Mouse (Mus musculus) spleen, embryonic (tissue): ENCODE measurements at regions not wholly inside any gene's neighbourhood (a gene's known extent, or its start where the extent isn't known, plus 50 kb on each side); places are given as distances from the start of the nearest gene placed in this dataset.

Source experiments
- CTCF ChIA-PET: fragments of 350-600 bp; sonication (Branson Sonifier 250); formaldehyde crosslinking; loops from one replicate; lab custom pipeline; 2022; lab: Charles Lee

DNA sequence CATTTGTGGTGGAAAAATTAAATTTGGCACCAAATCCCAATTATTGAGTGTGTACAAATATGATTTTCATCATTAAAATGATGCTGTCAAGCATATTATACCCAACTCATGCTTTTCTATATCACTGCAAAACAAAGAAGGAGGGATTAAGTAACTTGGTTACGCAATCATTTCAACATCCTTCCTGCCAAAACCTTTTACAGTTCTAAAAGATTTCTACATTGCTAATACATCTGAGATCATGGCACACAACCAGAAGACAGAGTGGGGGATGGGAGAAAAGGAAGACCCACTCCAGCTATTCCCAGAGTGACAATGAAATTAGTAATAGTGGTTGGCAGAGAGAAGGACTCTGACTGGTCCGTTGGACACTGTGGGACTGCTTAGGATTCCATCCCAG lies 280.3 kb upstream of the Nr2f2 start:
- CTCF ChIA-PET: no interaction called here

DNA sequence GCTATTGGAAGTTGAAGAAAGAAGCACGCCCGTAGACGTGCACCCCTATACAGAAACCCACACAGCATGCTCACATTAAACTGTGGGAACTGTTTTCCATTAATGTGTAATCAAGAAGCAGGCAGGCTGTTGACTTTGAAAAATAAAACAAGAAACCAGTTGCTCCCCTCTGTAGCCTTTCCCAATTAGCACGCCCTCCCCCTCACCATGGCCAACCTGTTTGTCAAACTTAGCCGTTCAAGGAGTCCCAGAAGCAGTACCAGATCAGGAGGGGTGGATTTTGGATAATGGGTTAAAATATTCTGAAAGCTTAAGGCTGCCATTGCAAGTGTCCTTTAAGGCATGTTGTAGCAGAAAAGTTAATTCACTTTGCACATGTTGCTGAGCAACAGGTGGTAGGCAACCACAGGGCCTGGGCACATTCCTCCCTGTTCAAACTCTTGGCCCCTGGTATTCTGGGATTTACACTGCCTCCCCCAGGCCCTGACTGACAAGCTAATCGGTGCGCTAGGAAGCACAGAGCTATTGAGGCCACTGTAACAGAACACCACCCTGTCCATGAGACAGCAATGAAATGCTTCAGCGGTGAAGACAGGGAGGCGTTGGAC lies 277.3 kb upstream of the Nr2f2 start:
- CTCF ChIA-PET: no interaction called here

DNA sequence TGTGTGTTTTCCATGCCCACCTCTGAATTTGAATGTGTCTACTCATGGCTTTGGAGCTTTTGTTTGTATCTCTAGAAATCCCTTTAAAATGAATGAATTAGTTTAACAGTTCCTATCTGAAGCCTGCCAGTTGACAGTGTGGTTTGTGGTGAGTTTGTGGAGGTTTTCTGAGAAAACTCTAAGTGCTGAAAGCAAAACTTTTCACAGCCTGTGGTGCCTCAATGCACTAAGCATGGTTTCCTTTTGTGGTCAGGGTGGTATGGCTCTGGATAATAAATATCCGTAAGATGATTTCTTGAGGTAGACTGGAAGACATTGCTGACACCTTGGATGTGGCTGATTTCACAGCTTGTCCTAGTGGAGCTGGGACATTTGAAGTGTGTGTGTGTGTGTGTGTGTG lies 276.5 kb upstream of the Nr2f2 start:
- CTCF ChIA-PET: no interaction called here

DNA sequence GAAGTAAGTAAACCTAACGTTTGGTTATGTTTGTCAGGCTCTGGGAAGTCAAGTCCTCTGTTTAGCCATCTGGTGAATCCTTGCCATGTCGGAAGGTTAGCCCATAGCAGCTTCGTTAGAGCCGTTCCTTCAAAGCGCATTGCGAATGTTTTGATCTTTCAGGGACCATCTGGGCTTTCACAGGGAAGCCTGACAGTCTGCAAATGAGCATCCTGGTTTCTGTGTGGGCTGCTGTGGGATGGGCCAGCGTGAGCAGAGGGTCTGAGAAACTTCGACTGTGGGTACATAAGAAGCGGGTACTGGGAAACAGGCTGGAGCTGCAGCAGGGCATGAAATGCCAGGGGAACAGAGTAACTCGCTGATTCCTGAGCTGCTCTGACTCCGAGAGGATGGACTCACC lies 274.7 kb upstream of the Nr2f2 start:
- CTCF ChIA-PET: no interaction called here

DNA sequence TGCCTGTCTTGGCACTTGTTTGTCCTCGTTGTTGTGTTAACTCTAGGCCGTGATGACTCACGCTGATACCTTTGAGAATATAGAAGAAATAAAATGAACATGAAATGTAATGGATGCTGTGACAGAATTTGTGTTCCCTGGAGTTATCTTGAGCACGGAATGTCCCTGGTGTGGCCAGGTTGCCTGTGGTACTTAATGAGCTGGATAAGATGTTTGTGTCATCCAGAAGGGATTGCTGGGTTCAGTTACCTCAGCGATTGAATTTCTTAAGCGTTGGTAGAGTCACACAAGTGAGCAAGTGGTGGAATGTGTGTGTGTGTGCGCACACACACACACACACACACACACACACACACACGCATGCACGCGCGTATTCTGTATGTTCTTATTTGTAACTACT lies 274.0 kb upstream of the Nr2f2 start:
- CTCF ChIA-PET: interaction anchor here (0.7 kb wide), 1 partner anchor 43 kb away, joined by 3 read pairs; no protein-coding TSS in a partner anchor

DNA sequence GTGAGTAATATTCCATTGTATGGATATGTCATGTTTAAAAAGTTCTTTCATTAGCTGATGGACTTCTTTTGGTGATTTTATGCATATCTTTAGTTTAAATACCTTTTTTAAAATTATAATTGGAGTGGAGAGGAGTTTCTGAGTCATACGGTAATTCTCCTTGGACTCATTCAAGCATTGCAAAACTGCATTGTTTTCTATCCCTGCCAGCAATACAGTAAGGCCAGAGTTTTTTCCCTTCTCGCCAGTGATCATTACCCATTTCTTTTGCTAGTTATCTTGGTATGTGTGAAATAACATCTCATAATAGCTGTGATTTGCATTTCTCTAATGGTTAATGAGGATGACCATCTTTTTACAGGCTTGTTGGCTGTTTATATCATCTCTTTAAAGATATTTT lies 271.6 kb upstream of the Nr2f2 start:
- CTCF ChIA-PET: no interaction called here

DNA sequence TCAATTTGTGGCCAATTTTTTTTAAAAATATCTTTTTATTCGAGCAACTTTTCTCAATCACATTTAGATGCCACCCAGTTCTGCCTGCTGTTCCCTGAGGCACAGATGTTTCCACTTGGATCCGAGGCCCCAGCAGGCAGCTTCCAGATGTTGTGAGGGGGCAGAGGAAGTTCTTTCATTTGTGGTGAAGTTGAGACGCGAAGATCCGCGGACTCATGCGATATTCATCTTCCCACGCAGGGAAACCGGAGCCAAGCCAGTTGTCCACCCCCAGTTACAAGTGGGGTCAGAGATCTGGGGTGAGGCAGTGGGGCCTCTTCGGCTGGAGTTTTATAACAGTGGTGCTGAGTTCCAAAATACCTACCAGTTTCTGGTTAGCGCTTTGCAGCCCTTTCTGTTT lies 267.5 kb upstream of the Nr2f2 start:
- CTCF ChIA-PET: no interaction called here

DNA sequence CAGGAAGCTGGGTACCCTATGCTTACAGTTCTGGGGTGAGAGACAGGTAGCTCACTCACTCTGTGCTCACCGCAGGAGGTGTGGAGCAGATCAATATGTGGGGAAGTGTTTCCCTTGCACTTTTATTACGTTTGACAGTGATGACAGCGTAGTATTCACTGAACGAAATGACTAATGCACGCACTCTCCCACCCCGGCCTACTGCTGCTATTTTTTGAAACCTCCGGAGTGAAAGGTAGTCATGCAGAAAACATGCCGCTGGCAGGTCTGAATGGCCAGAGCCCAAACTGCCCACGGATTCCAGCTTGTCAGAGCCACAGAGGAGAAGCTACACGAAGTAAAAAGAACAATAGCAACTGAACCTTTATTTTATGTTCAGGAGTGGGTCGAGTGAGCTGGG lies 267.0 kb upstream of the Nr2f2 start:
- CTCF ChIA-PET: no interaction called here

DNA sequence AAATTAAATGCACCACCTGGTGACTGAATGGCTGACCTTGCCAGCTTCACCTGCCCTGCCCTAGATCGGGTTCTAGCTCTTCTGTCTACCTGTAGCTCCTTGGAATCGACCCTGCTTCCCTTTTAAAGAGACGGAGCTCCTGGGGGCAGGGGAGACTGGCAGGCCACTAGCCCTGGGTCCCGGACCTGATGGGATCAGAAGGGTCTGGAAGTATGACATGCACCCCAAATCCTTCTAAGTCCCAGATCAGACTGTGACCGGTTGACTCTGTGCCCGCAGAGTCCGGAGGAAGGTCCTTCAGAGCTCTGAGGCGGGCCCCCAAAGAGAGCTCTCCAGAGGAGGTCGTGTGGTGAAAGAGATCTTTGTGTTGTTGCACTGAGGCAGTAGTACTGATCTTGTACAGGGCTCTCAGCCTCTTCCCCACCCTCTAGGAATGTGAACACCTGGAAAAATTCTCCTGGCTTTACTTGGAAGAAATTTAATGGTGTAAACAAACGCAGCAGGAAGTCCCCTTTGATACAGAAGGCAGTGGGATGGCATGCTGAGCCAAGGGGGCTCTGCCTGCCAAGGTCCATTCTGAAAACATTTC lies 259.2 kb upstream of the Nr2f2 start:
- CTCF ChIA-PET: no interaction called here

DNA sequence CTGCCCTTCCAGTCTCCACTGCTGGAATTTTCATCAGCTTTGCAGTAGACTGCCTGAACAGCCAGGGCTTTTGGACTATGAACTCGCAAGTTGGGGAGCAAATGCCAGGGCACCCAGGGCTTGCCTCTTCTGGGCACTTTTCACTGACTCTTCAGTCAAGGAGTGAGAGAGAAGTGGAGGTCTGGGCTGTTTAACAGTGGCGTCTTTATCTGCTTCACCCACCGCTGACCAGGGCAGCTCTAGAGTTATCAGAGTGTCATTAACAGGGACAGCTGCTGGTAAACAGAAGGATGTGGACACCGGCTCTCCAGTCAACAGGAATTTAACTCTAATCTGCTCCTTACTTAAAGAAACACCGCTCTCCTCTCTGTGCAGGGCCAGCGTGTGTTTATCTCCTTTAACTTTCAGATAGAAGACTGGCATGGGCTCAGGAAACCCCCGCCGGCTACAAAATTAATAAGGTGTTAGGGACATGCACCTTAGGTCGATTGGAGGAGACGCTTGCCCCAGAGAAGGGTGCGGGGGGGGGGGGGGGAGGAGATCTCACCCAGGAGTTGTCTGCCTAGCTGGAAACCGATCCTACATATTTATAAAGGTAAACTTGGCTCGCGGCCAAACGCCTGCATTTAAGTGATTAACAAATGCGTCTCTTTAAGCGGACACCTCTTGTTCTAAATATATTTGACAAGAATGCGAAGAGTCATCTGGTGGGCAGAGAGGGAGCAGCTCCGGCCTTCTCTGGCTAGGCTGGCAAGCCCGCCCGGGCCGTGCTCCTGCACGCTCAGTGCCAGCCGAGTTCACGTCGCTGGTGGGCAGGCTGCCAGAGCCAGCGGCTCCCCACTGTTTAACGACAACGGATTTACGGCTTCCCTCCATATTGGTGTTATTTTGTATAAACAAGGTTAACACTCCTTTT lies 258.4 kb upstream of the Nr2f2 start:
- CTCF ChIA-PET: no interaction called here

DNA sequence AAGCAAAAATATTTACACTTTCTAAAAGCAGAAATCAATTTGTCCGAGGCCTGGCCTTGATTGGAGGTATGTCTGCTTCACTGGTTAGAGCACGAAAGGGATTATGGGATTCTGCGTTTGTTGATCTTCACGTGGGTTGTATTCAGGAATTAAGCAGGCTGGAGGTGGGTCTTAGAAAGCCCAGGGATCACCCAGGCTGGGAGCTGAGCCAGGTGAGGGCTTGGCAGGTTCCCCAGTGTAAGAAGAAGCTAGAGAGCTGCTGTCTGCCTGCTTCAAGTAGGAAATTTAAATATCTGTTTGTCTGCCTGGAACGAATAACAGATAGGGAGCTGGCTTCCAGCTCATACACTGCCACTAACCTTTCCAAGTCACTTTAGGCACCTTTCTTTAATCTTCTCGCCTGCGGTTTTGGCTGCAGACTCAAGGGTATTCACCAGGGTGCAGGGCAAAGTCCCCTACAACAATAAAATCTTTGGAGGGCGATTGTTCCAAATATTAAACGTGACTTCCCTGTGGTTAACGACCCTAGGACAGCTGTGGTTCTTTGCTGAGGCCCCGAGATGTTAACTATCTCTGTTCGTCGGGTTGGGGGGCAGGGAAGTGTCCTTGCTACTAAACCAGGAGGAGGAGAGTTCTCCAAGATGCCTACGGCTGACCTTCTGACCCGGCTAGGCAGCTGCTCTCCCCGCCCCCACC lies 257.6 kb upstream of the Nr2f2 start:
- CTCF ChIA-PET: no interaction called here

DNA sequence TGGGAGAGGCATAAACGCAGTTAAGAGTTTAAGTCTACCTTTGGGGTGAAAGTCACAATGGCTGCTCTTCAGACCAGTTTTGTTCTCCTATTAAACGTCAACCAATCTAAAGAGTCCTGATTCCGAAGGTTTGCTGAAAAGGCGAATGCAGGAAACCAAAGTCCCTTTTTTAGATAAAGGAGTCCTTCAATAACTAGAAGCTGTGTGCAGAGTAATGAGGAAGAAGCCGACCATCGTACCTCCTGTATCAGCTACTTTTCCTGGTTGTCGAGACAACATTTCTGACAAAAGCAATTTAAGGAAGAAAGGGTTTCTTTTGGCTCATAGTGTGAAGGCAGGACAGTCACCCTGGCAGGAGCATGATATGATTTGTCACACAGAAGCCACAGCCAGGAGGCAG lies 252.9 kb upstream of the Nr2f2 start:
- CTCF ChIA-PET: no interaction called here

DNA sequence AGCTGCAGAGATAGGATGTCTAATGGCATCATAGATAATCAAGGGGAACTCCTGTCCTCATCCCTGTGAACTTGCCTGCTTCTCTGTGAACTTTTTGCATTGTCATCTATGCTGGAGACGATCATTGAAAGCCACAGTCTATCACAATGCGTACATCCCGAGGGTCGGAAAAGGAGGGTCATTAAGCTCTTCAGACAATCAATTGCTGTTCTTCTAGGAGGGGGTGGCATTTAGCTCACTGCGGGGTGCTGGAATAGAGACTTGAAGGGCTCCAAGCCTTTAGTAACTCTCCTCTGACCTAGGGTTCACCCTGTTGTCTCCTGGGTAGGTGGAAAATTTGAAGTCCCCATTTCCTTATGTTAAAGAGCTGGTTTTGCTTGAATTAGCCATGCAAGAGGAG lies 251.7 kb upstream of the Nr2f2 start:
- CTCF ChIA-PET: no interaction called here

DNA sequence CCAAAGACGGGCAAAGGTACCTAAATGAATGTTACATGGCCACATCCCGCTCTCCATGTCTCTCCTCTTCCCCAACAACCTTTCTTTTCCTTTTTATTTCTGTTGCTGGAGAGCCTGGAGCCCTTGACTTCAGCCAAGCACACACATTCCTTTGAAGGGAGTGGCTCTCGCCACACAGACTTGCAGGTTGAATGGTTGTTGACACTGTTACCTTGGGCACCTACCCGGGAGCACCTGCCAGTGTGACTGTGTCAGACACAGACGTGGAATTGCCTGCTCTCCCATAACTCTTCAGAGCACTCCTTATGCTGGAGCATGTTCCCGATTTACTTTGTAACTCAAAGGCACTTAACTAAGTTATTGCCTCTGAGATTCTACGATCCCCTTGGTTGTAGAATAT lies 240.0 kb upstream of the Nr2f2 start:
- CTCF ChIA-PET: no interaction called here

DNA sequence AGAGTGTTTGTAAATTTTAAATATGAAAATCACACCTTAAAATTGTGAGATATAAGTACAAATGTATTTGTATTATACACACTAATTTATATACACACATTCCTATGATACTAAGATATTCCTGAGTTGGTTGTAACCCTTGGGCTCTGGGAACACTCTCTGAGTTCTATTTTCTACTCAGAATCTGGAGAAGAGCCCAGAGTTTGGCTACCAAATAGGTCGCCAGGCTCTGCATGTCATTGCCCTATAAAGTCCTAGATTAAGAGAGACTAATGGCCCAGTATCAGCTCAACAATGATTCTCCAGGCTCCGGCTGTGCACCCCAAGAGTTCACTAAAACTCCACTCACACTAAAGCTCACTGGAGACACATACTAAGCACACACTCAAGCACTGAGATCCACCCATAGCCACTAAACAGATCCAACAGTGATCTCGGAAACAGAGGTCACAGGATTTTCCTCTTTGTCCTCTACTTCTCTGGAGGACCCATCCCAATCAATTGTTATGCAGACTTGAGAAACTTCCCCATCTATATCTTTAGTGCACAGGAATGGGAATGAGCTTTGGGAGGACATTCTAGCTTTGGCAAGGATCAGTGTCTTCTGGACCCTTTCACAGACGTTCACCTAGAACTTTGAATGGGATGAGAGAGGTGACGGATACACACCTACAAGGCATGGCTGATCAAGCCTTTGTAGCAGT lies 238.1 kb upstream of the Nr2f2 start:
- CTCF ChIA-PET: no interaction called here

DNA sequence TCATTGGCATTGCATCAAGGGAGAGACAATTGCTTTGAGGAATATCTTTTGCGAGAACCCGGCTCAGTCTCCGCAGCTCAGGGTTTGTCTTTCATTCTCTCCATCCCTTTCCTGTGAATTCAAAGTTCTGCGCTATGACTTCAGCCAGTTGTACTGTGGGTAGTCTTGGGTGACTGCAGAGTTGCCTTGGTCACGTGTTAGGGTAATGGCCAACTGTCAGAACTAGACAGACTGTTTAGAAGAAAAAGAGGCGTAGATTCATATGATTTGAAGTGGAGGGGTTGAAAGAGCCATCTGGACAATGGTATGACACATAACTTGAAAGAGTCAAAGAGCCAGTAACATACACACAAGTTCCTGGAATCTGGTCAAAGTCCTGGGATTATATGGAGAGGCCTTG lies 226.5 kb upstream of the Nr2f2 start:
- CTCF ChIA-PET: no interaction called here

DNA sequence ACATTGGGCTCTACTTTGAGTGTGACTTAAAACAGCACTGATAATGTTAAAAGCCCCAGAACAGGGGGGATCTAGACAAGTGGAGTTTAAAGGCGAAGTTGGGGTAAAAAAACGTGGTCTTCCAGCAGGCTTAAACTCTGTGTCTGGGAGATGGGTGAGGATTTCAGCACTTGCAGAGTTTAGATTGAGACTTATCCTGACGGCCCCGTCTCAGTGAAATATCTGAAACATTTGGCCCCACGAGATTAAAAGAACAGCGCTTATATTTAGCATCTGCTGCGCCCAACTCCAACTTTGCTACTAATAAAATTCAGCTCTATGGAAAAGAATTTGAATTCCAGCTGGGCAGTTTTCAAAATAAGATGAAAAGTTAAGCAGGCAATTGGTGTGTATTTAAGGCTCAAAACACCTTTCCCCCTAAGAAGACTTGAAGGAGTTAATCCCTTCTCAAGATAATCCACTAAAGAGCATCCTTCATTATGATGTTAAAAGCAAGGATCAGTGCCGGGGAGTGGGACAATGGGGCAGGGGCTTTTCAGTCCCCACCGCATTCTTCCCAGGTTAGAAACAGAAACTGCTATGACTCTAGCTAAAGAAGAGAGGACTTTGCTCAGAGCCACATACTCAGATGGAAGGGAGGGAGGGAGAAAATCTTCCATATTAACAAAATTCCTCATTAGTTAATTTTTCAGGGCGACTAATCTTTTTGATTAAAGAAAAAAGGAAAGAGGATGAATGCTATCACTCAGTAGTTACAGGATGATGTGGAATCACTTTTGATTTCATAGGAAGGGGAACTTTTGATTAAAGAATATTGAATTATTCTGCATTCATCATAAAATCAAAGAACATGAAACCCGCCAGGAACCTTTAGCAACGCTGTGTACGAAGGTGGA lies 225.1 kb upstream of the Nr2f2 start:
- CTCF ChIA-PET: no interaction called here

DNA sequence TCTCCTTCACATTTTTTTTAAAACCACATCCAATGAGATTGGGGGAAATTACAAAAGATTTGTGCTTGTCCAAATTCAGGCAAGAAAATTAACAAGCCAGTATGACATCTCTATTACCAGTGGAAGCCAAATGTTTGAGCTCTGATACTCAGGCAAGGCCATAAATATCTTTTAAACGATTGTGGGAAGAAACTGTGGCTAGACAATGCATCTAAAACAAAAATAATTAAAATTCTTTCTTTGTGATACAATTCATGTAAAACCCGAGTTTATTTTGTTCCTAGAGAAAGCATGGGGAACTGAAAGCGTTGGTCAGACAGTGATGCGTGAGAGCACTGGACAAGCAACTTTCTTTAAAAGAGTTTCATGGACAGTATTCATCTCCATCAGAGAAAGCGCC lies 223.2 kb upstream of the Nr2f2 start:
- CTCF ChIA-PET: no interaction called here

DNA sequence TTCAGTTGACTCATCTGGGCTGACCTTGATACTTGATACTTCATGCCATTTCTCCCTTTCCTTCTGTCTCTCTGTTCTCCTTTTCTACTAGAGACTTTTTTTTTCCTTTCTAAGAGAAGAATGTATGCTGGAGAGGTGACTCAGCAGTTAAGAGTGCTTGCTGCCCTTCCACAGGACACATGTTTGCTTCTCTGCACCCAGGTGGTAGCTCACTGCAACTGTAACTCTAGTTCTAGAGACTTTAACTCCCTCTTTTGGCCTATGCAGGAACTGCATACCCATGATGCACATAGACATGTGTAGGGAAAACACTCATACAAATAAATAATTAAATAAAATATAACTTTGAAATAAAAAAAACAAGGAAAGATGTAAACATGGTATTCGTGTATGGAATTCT lies 221.5 kb upstream of the Nr2f2 start:
- CTCF ChIA-PET: no interaction called here

DNA sequence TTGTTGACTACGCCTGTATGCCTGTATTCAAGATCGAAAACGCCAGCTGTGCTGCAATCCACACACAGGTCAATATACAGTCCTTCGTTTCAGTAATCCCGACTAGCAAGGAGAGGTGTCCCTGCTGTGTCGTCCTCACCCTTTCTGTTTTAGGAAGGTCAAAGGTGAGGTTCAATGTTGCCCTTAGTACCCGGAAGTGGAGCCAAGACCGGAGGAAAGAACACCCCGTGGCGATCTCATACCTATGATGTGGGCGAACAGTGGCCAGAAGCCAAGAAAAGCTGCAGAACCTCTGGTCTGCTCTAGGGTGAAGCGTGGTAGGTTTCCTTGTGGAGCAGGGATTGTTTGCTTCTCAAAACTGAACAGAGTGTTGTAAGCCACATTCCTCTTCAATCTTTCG lies 217.9 kb upstream of the Nr2f2 start:
- CTCF ChIA-PET: no interaction called here
